Mouse (Mus musculus) liver, adult 2 months (tissue): ENCODE measurements around the gene Acvr1.

Source experiments
- CTCF ChIP-seq: fragments of 200-500 bp; IDR thresholded peaks from 2 replicates; pipeline ENCODE4 v1.5.1; 2011; ENCODE audit warnings: low read depth, low read length, control low read depth
- POLR2A ChIP-seq: fragments of 200-500 bp; IDR thresholded peaks from 2 replicates; pipeline ENCODE4 v1.6.1; 2011; ENCODE audit warnings: low read length, control low read depth; ENCODE audit not compliant: insufficient read depth; ENCODE audit errors: extremely low read depth

GRCm38 (mm10) chr2:58516000-58516399 is 51.0 kb downstream of the Acvr1 start:
- TF ChIP-seq POLR2A (no peak), CTCF (no peak)
